Mouse (Mus musculus) ES-Bruce4 (cell line): ENCODE measurements around the gene Gm45716.

Experiments used
- CTCF ChIP-seq: IDR thresholded peaks from one replicate; pipeline ENCODE4 v1.8.1; 2011; ENCODE audit warnings: low read depth, low read length
- EP300 ChIP-seq: IDR thresholded peaks from 2 replicates; pipeline ENCODE4 v1.6.1; 2011; ENCODE audit warnings: low read depth, low read length; ENCODE audit not compliant: insufficient read depth
- POLR2A ChIP-seq: IDR thresholded peaks from one replicate; pipeline ENCODE4 v1.8.1; 2011; ENCODE audit warnings: low read length; ENCODE audit not compliant: insufficient read depth

DNA sequence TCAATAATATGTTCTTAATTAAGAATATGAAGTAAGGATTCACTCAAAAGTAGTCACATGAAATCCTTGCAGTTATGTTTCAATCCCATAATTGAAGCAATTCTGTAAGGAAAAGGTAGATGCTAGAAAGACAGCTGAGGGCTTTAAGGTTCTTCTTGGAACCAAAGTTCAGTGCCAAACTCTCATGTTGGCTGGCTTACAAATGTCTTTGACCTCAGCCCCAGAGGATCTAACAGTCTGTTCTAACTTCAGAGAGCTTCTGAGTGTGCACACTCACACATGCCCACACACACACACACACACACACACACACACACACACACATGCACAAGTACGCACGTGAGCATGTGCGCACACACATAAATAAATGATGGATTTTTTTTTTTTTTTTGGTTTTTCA lies 2.7 kb downstream of the Gm45716 start:
- TF ChIP-seq CTCF (no peak), EP300 (no peak), POLR2A (no peak)
